In genomic region chr8:10619689-10620088, GRCm38 (mm10) we compare ENCODE assay signal across 16 mouse cellular contexts.
DNase-seq lines count a peak whose midpoint lies in the region; ATAC-seq and TF ChIP-seq lines count a peak whose summit lies in the region.
"Had no signal": no experiment of that assay in that cellular context is flagged by ENCODE, and none has a peak within 500 bp of the region (broad histone marks: within the 10 kb centered on the region; RNA-seq: fewer than 3 reads in every experiment).

No protein-coding gene starts in this region.

- 92% methylated on average over 2 of the region's 2 CpGs for WGBS in midbrain, embryonic 10.5 days
- WGBS in midbrain, postnatal 0 days = 99% methylated on average over 2 of the region's 2 CpGs
- WGBS in intestine, embryonic 15.5 days = 73% methylated on average over 2 of the region's 2 CpGs
- WGBS in kidney, embryonic 15.5 days = 80% methylated on average over 2 of the region's 2 CpGs

- DNase-seq in midbrain, embryonic 10.5 days (ENCODE audit: low spot score) = no peak
- DNase-seq in midbrain, postnatal 0 days (ENCODE audit: low spot score) = no peak
- peak; percentile 37 for DNase-seq in lung, postnatal 25 days (ENCODE audit: low spot score)
- no peak for DNase-seq in layer of hippocampus, adult 11-12 months (ENCODE audit: low spot score)
- no peak for DNase-seq in heart, postnatal 4 days
- no peak for DNase-seq in frontal cortex, postnatal 14 days (ENCODE audit: low spot score in 2 of 2)
- DNase-seq: adrenal gland, postnatal 10 days; cerebellum, postnatal 14 days; gastrocnemius, postnatal 25 days; layer of hippocampus, postnatal 36 days; thymus, postnatal 25 days had no signal

- no peak overlapping the region for H3K4me3 ChIP-seq in midbrain, embryonic 10.5 days
- no peak overlapping the region for H3K4me3 ChIP-seq in midbrain, postnatal 0 days (ENCODE audit: low read depth, low read length)
- H3K4me3 ChIP-seq in intestine, embryonic 15.5 days (replicated peaks) = no peak overlapping the region
- no peak overlapping the region for H3K4me3 ChIP-seq in kidney, embryonic 15.5 days (replicated peaks)
- H3K4me3 ChIP-seq: forebrain, embryonic 12.5 days had no signal

- peaks cover 19% of the 10 kb centered on the region for H3K4me1 ChIP-seq in midbrain, embryonic 10.5 days
- H3K4me1 ChIP-seq in midbrain, postnatal 0 days (ENCODE audit: insufficient read depth, low read length) = no peaks in the 10 kb centered on the region
- no peaks in the 10 kb centered on the region for H3K4me1 ChIP-seq in intestine, embryonic 15.5 days (replicated peaks)
- H3K4me1 ChIP-seq in kidney, embryonic 15.5 days = no peaks in the 10 kb centered on the region

- no peaks in the 10 kb centered on the region for H3K36me3 ChIP-seq in midbrain, embryonic 10.5 days
- H3K36me3 ChIP-seq in midbrain, postnatal 0 days (ENCODE audit: insufficient read depth, low read length) = no peaks in the 10 kb centered on the region
- no peaks in the 10 kb centered on the region for H3K36me3 ChIP-seq in intestine, embryonic 15.5 days
- no peaks in the 10 kb centered on the region for H3K36me3 ChIP-seq in kidney, embryonic 15.5 days
- H3K36me3 ChIP-seq: forebrain, embryonic 12.5 days had no signal

- H3K9me3 ChIP-seq in midbrain, embryonic 10.5 days (replicated peaks) = peaks cover 9% of the 10 kb centered on the region; the same call in 1 of the 2 replicates
- H3K9me3 ChIP-seq in midbrain, postnatal 0 days (ENCODE audit: low read length) = no peaks in the 10 kb centered on the region
- no peaks in the 10 kb centered on the region for H3K9me3 ChIP-seq in intestine, embryonic 15.5 days
- H3K9me3 ChIP-seq in kidney, embryonic 15.5 days (replicated peaks) = 0 out of 2 replicates have a peak, but pooled peaks cover 6% of the 10 kb centered on the region
- H3K9me3 ChIP-seq: forebrain, embryonic 12.5 days had no signal

- ATAC-seq in midbrain, postnatal 0 days (ENCODE audit: low FRiP score) = no peak
- peak; percentile 91 for ATAC-seq in intestine, embryonic 15.5 days
- ATAC-seq in kidney, embryonic 15.5 days (replicated peaks; ENCODE audit: low FRiP score) = peak; percentile 66
- ATAC-seq: hindbrain, embryonic 16.5 days; Patski had no signal

- no peak overlapping the region for H3K4me2 ChIP-seq in midbrain, postnatal 0 days (ENCODE audit: low read depth, low read length, poor library complexity, severe bottlenecking)
- no peak overlapping the region for H3K4me2 ChIP-seq in intestine, embryonic 15.5 days (replicated peaks)
- H3K4me2 ChIP-seq in kidney, embryonic 15.5 days = no peak overlapping the region
- H3K4me2 ChIP-seq: forebrain, embryonic 12.5 days had no signal

- no peaks in the 10 kb centered on the region for H3K27me3 ChIP-seq in midbrain, embryonic 10.5 days (ENCODE audit: low read depth, poor library complexity, severe bottlenecking)
- no peaks in the 10 kb centered on the region for H3K27me3 ChIP-seq in midbrain, postnatal 0 days (ENCODE audit: insufficient read depth, low read length)
- no peaks in the 10 kb centered on the region for H3K27me3 ChIP-seq in intestine, embryonic 15.5 days (replicated peaks)
- H3K27me3 ChIP-seq in kidney, embryonic 15.5 days = no peaks in the 10 kb centered on the region
- H3K27me3 ChIP-seq: forebrain, embryonic 12.5 days had no signal

- 0 out of 2 replicates have a peak overlapping the region, but pooled peaks have one; percentile 5 for H3K27ac ChIP-seq in midbrain, embryonic 10.5 days (replicated peaks)
- no peak overlapping the region for H3K27ac ChIP-seq in midbrain, postnatal 0 days (ENCODE audit: low read depth, low read length)
- no peak overlapping the region for H3K27ac ChIP-seq in intestine, embryonic 15.5 days
- H3K27ac ChIP-seq in kidney, embryonic 15.5 days = no peak overlapping the region
- H3K27ac ChIP-seq: forebrain, embryonic 12.5 days had no signal

- H3K9ac ChIP-seq in midbrain, postnatal 0 days (replicated peaks; ENCODE audit: low read length, poor library complexity, severe bottlenecking) = no peak overlapping the region
- H3K9ac ChIP-seq in intestine, embryonic 15.5 days = no peak overlapping the region
- no peak overlapping the region for H3K9ac ChIP-seq in kidney, embryonic 15.5 days
- H3K9ac ChIP-seq: forebrain, embryonic 12.5 days had no signal

- TF ChIP-seq CTCF in midbrain, postnatal 0 days (IDR thresholded peaks at IDR 0.05) = no peak
